Mouse (Mus musculus) retina, embryonic 14.5 days (tissue): ENCODE data around the gene Klrb1a.
A peak's percentile ranks its signal among the peaks of the same experiment; 100 is the strongest.
"Not testable (repeated sequence)": the region's sequence is repeated elsewhere in the genome, so short reads cannot be mapped to it uniquely, and the experiment has no call there.

ENCODE experiments used
- DNase-seq: peaks from one replicate; pipeline ENCODE4 v3.0.0-alpha.2; 2015; ENCODE audit warnings: low spot score

The Klrb1a gene

DNA sequence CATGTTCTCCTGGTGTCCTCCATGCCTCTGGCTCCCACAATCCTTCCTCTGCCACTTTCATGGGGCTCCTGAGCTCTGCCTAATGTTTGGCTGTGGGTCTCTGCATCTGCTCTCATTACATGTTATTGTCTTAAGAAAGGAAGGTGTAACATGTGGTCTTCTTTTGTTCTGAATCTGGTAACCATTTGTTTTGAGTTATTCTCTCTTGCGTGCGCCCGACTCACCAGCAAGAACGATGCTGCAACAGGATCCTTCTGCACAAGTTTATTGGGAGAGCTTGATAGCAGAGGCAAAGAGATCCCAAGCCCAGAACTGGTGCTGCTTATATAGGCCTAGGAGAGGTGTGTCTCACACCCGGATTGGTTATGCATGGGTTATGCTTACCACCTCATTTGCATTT is at the start of gene Klrb1a:
Gene Klrb1a, minus strand, starts transcription at position 101 of the 400 bp plus-strand sequence.
- not testable (repeated sequence) for DNase-seq

DNA sequence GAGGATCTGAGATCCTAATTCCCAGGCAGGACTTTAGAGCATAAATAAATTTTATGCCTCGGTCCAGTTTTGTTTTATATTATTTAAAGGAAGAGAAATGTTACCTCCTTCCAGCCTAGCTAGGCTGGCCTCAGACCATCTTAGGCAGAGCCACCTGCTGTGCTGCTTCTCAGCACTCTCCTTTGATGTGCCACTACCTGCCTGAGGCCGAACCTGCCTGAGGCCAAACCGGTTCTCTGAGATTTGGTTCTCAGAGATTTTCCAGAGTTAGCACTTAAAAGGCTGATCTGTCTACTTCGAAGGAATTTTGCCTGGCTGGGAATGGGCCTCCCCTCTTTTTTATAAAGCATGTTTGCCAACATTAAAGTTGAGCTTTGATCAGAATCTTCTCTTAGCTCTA is 46.6 kb upstream of the Klrb1a start:
- DNase-seq: no peak

DNA sequence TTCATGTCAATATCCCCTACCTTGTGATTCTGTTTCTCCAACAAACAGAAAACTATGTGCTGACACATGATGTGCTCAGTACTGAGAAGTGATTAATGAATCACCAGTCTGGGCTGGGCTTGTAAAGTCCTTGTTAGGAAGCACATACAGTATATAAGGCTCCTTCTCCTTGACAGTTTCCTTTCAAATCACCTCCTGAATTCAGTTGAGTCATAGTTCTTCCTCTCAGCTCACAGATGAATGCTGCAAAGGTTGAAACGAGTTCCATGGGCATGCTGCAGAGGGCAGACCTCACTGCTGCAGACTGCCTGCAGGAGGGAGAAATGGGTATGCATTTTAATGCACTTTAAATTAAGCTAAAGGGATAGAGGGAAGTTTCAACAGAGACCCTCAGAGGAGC is 38.9 kb upstream of the Klrb1a start, which contains the start of gene Clec2h:
Gene Clec2h, plus strand, starts transcription at position 180 of the 400 bp plus-strand sequence.
- DNase-seq: no peak

DNA sequence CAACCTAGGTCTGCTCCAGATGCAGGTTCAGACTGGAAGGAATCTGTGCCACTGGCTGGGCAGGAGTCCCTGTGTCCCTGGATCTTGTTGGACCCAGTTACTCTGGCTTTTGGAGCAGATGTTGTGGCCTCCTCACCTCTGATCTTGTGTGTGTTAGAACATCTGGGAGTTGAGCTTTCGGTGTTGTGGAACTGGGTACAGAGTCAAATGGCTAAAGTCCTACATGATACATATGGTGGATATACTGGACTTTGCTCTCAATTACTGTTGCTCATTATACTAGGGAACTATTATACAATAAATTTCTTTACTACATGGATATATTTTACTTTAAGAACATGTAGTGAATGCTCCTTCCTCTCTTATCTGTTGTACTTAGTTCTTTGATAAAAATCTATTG is 37.9 kb upstream of the Klrb1a start:
- DNase-seq: no peak

DNA sequence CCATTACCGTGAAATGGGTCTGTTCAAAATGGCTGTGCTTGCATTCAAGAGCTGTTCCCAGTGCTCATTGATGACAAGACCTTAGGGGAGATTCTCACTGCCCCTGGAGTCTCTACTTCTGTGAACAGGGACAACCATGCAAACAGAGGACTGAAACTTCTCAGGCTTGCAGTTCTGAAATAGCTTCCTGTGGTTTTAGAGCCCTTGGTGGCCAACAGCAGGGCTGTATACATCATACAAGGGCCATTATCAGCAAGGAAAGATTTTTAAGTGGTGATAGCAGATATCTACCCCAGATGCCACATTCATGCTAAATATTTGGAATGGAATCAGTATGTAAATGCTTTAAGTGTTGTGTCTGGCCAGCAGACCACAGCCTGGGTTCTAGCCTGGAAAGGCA is 29.6 kb upstream of the Klrb1a start:
- DNase-seq: no peak

DNA sequence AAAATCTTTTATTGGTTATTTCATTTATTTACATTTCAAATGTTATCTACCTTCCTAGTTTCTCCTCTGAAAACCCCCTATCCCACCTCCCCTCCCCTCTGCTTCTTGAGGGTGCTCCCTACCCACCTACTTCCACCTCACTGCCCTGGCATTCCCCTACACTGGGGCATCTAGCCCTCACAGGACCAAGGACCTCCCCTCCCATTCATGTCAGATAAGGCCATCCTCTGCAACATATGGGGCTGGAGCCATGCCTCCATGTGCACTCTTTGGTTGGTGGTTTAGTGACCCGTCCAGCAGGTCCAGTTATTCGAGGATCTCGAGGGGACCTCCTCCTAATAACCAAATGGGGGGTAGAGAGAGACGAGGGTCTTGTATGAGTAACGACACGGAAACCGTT is 27.5 kb upstream of the Klrb1a start:
- DNase-seq: not testable (repeated sequence)

DNA sequence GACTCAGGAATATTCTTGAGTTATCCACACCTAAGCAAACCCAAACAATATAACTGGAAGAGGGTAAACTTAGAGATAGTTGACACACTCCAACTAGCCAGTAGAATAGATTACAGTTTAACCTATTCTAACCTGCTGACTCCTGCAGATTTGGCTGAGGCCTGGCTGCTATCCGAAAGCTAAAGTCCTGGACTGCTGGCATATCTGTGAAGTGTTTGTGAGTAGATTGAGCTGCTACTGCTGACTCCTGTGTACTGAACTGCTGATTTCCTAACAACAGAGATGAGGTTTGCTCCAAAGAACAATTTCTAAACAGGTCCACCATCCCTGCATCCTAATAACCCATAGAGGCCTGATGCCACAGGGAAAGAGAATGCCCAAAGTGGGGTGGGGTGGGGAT is 26.9 kb upstream of the Klrb1a start:
- no peak for DNase-seq

DNA sequence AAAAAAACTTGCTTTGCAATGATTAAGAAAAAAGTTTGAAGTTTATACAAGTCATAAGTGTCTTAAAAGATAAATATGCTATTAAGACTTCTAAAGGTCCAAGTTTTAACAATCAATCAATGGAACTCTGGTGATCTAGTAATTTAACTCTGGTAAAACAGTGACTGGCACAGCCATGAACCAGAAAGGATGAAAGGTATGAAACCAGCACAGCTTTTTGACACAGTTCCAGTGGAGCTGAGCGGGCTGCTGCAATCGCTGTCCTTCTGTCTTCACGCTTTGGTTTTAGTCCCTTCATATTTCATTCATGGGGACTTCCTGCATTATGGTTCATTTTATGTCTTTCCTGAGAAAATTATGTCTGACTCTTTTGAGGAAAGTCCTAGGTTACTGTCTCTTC is 26.3 kb upstream of the Klrb1a start:
- DNase-seq: no peak

DNA sequence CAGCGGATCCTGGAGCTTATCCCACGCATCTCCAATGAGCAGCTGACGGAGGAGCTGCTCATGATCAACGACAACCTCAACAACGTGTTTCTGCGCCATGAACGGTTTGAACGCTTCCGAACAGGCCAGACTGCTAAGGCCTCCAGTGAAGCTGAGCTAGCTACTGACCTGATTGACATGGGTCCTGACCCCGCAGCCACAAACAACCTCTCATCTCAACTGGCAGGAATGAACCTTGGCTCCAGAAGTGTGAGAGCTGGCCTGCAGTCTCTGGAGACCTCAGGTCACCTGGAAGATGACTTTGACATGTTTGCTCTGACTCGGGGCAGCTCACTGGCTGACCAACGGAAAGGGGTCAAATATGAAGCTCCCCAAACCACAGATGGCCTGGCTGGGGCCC is 22.4 kb upstream of the Klrb1a start:
- not testable (repeated sequence) for DNase-seq

DNA sequence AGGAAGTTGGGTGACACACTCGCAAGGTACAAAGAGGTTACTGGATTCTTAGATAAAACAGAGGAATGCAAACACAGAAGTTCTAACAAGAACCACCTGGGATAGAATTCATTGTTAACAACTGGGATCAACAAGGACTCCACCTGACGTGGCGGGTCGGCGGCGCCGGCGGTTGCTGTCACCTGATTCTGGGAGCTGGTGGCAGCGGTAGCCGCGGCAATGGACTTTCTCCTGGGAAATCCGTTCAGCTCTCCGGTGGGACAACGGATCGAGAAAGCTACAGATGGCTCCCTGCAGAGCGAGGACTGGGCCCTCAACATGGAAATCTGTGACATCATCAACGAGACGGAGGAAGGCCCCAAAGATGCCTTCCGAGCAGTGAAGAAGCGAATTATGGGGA is 21.4 kb upstream of the Klrb1a start:
- not testable (repeated sequence) for DNase-seq

DNA sequence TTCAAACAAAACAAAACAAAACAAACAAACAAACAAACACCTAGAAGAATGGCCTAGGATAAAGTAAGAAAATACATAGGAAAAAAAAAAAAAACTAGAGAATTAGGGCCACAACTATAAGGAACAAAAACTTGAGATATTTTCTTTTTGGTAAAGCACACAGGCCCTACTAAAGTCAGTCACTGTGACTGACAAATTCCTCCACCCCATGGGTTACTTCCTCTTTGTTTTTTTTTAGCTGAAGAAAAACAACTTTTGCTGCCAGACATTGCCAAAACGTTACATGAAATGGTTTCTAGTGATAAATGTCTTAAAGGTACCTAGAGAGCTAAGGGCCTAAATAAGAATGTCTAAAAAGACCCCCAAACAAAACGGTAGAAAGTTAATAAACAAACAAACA is 20.7 kb upstream of the Klrb1a start:
- DNase-seq: no peak

DNA sequence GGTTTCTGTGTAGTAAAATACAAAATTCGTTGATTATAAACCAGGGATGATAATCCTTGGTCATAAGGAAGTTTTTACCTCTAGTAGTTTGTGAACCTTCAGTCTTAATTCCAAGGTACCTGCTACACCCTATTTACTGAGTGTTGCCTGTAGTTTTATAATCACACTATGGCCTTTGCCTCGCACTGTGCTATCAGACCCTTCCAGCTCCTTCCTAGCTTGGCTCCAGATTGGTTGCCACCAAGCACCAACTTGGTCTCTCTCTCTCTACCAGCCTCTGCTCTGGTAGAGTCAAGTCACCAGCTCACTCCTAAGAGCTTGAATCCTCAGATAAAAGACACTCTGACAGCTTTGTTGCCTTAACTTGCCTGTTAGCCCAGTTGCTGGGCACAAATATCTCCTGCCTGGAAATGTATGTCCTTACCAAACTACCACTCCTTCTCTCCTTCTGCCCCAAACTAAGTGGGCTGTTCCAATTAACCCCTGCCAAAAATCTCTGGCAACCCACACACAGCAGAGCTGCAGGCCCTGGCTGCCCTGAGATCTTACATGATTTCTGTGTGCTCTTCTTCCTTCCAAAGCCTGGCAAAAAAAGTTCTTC is 17.9 kb upstream of the Klrb1a start:
- DNase-seq: no peak

DNA sequence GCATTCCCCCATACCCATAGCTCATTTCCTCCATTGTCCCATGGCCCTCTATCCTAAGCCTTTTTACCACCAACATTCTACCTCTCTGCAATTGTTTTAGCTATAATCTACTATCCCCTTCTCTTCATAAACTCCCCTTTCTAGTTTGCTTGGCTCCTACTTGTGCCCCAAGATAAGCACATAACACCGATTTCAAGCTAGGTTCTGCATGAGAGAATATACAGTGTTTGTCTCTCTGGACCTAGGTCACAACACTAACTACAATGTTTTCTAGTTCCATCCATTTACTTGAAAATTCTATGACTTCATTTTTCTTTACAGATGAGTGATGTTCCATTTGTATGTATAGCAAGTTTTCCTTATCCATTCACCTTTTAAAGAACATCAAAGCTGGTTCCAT is 17.3 kb upstream of the Klrb1a start:
- DNase-seq: no peak

DNA sequence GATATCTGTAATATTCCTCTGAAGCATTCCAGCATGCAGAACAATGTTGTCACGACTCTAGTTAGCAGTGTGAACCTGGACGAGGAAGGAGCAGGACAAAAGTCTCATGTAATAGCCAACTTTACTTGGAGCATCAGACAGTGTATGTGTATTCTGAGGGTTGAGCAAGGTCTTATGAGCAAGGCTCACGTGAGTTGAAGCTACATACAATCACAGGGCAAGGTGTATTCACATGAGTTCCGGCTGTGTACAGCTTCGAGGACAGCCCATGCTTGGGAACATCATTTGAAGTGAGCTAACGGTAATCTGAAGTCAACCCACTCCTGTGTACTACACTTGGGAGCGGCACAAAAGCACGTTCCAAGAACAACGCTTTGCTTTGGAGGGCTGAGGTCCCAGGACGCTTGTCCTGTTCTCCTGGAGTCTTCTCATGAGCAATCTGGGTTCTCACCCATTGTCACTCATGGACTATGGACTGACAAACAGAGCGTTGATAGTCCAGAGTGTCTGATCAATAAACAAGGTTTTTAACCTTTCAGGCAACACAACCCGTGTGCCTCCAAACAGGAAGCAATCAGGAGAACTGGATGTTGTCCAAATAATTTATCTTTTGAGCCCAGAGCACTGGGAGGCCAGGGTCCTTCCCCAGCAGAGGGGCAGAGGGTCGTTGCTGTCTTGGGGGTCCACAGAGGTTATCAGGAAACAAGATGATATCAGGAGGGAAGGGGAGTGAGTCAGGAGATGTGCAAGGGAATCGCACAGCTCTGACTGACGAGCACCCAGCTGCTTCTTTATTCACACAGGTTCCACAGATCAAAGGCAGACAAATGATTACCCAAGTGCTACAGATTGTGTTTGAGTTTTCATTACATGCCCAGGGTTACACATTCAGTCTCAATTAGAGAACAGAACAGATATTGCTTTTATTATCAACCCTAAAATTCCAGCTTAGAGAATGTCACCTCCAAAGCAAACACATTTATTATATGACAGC is 7.9 kb upstream of the Klrb1a start:
- not testable (repeated sequence) for DNase-seq

DNA sequence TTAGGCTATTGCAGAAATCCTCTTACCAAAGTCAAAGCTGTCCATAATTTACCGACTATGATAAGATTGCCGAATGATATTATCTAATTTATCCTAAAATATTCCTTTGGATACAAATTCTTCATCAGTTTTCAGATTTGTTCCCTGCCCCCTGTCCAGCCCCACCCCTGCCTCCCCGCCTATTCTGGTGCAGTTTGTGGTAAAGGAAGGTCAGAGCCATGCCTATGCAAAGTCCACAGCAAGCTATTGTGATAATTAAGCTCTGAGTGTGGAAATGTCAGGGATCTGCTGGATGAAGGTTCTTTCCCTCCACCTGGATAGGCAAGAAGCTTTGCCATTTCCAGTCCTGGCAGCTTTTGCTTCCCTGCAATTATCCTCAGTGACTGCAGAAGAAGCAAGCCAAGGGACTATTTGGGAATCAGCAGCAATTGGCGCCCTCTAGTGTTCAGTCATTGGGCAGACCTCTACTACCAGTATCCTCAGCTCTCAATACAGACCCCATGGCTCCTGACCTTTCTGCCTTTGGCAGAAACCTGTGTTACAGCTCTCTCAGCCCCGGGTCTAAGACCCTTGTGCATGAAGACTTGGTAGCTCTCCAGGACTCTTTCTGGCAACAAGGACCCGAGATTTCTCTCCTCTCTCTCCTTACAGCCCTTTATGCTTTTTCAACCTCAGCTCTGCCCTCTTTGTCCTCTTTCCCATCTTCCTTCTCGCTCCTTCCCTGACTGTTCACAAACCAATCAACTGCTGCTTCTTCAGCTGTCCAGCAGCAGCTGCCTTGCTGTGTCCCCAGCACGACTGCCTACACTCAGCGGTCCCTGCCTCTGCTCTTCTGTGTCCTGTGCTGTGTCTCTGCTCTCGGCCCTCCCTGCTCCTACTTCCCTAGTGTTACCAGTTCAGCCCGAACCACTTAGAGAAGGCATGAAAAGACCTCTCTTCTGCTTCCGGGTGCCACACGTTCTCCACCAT is 6.7 kb upstream of the Klrb1a start:
- peak; percentile 86 for DNase-seq

DNA sequence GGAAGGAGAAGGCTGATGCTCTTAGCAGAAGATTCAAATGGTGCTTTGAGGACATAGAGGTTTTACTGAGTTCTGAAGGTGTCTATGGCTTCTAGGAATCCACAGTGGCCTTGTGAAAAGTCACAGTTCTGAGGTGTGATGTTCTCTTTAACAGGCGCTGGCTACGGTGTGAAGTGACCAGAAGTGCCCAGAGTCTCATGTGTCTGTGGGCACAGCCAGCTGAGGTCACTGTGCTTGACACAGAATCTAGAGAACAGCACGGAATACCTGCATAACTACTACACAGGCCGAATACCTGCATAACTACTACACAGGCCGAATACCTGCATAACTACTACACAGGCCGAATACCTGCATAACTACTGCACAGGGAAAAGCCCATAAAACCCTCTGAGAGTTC is 1.9 kb upstream of the Klrb1a start:
- DNase-seq: not testable (repeated sequence)

DNA sequence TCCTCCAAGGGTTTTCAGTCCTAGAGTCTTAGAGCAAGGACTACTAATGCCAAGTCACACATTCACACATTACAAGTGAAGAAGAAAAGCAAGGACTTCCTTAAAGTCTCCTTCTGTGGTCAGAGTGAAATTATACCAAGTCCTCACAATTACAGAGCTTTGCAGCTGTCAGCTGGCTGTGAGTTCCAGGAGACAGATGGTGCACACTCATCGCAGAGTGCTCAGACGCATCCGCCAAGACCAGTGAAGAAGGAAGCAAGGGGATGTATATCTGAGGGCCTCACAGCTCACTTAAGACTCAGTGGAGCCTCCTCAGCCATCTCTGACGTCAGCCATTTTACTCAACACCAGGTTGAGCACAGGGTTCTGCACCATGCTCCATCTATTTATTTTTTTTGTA is 1.1 kb upstream of the Klrb1a start:
- DNase-seq: no peak

DNA sequence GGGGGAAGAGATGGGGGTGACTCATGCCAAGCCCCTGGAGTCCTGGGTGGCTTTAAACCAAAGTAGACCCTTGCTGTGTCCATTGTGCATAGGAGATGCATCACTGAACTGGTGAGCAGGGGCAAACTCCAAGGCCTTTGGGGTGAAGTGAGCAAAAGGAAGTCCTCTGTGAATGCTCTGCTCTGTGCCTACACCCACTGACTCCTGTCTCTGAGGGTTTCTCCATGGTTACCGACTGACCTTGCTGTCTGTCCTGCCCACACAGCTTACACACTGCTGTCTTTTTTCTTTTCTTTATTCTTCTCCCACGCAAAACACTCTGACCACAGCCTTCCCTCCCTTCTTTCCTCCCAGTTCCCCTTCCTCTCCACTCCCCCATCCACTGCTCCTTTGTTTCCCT is 600 bp downstream of the Klrb1a start:
- DNase-seq: no peak

DNA sequence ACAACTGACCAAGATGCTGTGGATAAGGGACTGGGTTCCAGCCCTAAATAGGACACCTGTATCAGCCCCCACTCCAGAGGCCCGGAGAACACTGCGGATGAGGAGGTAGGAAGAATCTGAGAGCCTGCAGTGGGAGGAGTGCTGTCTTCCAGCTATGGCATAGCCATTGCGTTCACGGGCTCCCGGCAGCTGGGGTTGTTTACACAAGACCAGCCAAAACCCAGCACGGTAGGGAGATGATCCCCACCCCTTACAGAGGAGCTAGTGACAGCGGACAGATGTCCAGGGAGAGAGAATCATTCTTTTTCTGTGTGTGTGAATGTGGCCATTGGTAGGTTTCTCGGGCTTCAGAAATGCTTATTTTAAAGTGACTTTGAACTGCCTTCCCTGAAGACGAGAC is 17.0 kb downstream of the Klrb1a start:
- DNase-seq: no peak

DNA sequence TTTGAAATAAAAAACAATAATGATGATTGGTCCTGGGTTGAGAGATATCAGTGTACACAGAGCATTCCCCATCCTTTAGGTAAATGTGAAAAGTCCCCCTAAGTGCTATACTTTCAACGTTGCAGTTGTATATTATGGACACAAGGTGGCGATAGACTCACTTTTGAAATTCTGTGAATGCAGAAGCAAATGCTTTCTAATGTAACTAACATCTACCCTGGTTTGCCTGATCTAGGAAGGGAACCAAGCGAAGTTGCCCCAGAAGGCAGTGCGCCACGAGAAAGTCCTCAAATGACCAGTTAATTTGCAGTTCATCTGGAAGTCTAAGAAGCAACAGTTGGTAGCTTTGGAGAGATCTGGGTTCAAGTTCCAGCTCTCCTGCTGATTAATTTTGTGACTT is 18.8 kb downstream of the Klrb1a start:
- DNase-seq: peak; percentile 62

DNA sequence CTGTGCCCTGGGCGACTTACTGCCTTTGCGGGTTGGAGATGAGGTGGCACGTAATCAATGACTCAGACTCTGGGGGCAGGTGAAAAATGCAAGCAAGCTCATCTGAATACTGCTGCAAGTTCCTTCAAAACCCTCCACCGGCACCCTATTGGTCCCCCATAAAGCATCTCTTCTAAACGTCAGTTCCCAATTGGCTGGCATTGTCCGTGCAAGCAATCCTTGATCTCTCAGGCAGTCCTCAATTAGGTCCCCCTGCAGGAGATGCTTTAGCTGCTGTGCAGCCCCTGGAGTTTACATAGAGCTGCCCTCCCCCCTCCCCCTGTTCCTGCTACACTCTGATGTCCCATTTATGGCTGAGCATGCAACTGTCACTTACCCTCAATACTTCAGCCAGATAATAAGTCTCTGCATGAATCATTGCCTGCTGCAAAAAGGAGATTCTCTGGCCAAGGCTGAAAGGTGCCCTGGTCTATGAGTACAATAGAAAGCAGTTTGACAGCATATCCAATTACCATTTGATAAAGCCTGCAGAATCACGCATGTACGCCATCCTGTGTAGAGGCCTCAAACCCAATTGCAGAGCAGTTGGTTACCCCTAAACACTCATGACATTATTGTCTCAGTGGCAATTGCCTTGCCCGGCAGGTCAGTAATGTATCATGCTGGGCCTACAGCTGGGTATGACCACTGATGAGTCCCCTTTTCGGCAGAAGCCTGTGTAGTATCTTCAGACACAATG is 20.7 kb downstream of the Klrb1a start:
- peak; percentile 58 for DNase-seq
